Mouse (Mus musculus) brain, embryonic 14.5 days (tissue): ENCODE data around the gene Gm7945. TPM values are rescaled to one million over a fixed set of nuclear protein-coding genes. Genes with fewer than 3 reads are reported as not detected.
"Not testable (repeated sequence)": the region's sequence is repeated elsewhere in the genome, so short reads cannot be mapped to it uniquely, and the experiment has no call there.

ENCODE experiments used
- DNase-seq: peaks from one replicate; pipeline ENCODE4 v3.0.0-alpha.2; 2011; ENCODE audit warnings: low read depth
- CTCF ChIP-seq: fragments of 200-500 bp; IDR thresholded peaks from 2 replicates; pipeline ENCODE4 v1.5.1; 2012; ENCODE audit warnings: inconsistent platforms, mild to moderate bottlenecking, moderate library complexity, borderline replicate concordance; ENCODE audit not compliant: insufficient read depth, insufficient read length; ENCODE audit errors: extremely low read depth
- polyA plus RNA-seq: library from polyadenylated mRNA; depleted of rRNA; stranded (reverse); fragments of >200 nt; gene quantifications from 2 replicates; pipeline ENCODE4 v1.2.3, GENCODE M21; 2012; rRNA removed

Gm7945 gene
- polyA plus RNA-seq: not detected in 2 replicates

- DNase-seq: not testable (repeated sequence)
Measured at GRCm38 (mm10) chr14:41386279-41386678, at the start of gene Gm7945. Gm7945 (minus strand) TSS chr14:41386379.

- TF ChIP-seq CTCF: 0 out of 2 replicates have a peak, but pooled peaks have one; percentile 21
- DNase-seq: peak; percentile 8
Measured at GRCm38 (mm10) chr14:41425393-41426075, 39.4 kb upstream of the Gm7945 start.

GRCm38 (mm10) chr14:41424694-41425093 is 38.5 kb upstream of the Gm7945 start:
- not testable (repeated sequence) for DNase-seq

- not testable (repeated sequence) for DNase-seq
Measured at GRCm38 (mm10) chr14:41408181-41408580, 22.0 kb upstream of the Gm7945 start, which contains the start of gene Gm6482. Gm6482 (minus strand) TSS chr14:41408281.

- not testable (repeated sequence) for DNase-seq
Measured at GRCm38 (mm10) chr14:41348309-41348708, 37.9 kb downstream of the Gm7945 start, which contains the start of gene Gm5798. Gm5798 (plus strand) TSS chr14:41348609.

Other genes with a start within 250 kb of the Gm7945 start
- gene Mbl1, start 234.9 kb downstream of the Gm7945 start, polyA plus RNA-seq: not detected in 2 replicates
- gene Sftpd, start 201.2 kb downstream of the Gm7945 start, polyA plus RNA-seq: not detected in 2 replicates
- gene Gm2832, start 107.6 kb downstream of the Gm7945 start, polyA plus RNA-seq: 0.21 and 0.26 TPM in 2 replicates
- gene Gm5798, start 37.8 kb downstream of the Gm7945 start, polyA plus RNA-seq: not detected in 2 replicates
- not detected in 2 replicates for gene Gm6482, start 21.9 kb upstream of the Gm7945 start, polyA plus RNA-seq
- not detected in 2 replicates for gene Gm7954, start 67.1 kb upstream of the Gm7945 start, polyA plus RNA-seq
- gene Gm3486, start 103.1 kb upstream of the Gm7945 start, polyA plus RNA-seq: not detected in 2 replicates
- not detected in 2 replicates for gene Gm7970, start 169.2 kb upstream of the Gm7945 start, polyA plus RNA-seq
- not detected in 2 replicates for gene 1700049E17Rik2, start 186.8 kb upstream of the Gm7945 start, polyA plus RNA-seq
- gene Gm3072, start 238.2 kb upstream of the Gm7945 start, polyA plus RNA-seq: not detected in 2 replicates